Mouse (Mus musculus) bone marrow, adult 2 months (tissue): ENCODE results near the gene Myh10. TPM values are rescaled to one million over a fixed set of nuclear protein-coding genes. Genes with fewer than 3 reads are reported as not detected.

Source experiments
- H3K27ac ChIP-seq: fragments of 200-500 bp; 2 replicates; pipeline ENCODE4 v1.5.1; 2012; ENCODE audit warnings: low read depth, mild to moderate bottlenecking, control low read depth, inconsistent platforms, low read length; ENCODE audit not compliant: control insufficient read depth, poor library complexity, insufficient read depth
- H3K4me1 ChIP-seq: fragments of 200-500 bp; 2 replicates; pipeline ENCODE4 v1.6.1; 2011; ENCODE audit warnings: low read length; ENCODE audit not compliant: control insufficient read depth, insufficient read depth
- H3K4me3 ChIP-seq: fragments of 200-500 bp; replicated peaks from 2 replicates; pipeline ENCODE3; 2011; ENCODE audit warnings: mild to moderate bottlenecking, low read depth, low read length, control low read depth; ENCODE audit not compliant: control insufficient read depth
- CTCF ChIP-seq: fragments of 200-500 bp; IDR thresholded peaks from 2 replicates; pipeline ENCODE4 v1.5.1; 2011; ENCODE audit warnings: low read length, control low read depth; ENCODE audit not compliant: control insufficient read depth, insufficient read depth
- POLR2A ChIP-seq: fragments of 200-500 bp; IDR thresholded peaks from 2 replicates; pipeline ENCODE4 v1.6.1; 2011; ENCODE audit warnings: low read depth, mild to moderate bottlenecking, control low read depth, low read length, borderline replicate concordance; ENCODE audit not compliant: control insufficient read depth
- WGBS: fragments of 180-500 bp; shearing (Covaris S2); methylation state at CpG from one replicate; pipeline ENCODE4 v1.1.7; 2018; 5-methylcytosine and 5-hydroxymethylcytosine counted together
- polyA plus RNA-seq: library from polyadenylated mRNA; stranded (reverse); fragments of >200 nt; gene quantifications from 2 replicates; pipeline ENCODE4 v1.2.4, GENCODE M21; 2011; ENCODE audit warnings: low replicate concordance; ENCODE audit not compliant: missing spikeins, insufficient read depth, insufficient read length

Myh10 gene
- polyA plus RNA-seq, 1 experiment: 26.7 TPM

- under 1% methylated on average over 35 of the region's 36 CpGs for WGBS
- Histone ChIP-seq H3K4me3 (peak overlapping the region; percentile 89), H3K27ac (peak overlapping the region; percentile 99), H3K4me1 (peaks cover 4% of the 10 kb centered on the region; the same call in 1 of the 2 replicates)
- no peak for TF ChIP-seq CTCF
Observed at GRCm38 (mm10) chr11:68852486-68852901, 161.1 kb downstream of the Myh10 start.

- under 1% methylated on average over 42 of the region's 42 CpGs for WGBS
- TF ChIP-seq POLR2A (peak; percentile 99), CTCF (no peak)
- Histone ChIP-seq H3K4me1 (peaks cover 4% of the 10 kb centered on the region; the same call in 1 of the 2 replicates), H3K27ac (peak overlapping the region; percentile 99), H3K4me3 (peak overlapping the region; percentile 89)
Observed at GRCm38 (mm10) chr11:68852932-68853409, 161.6 kb downstream of the Myh10 start.

GRCm38 (mm10) chr11:68853611-68854401 is 162.4 kb downstream of the Myh10 start:
- H3K4me3 ChIP-seq: no peak overlapping the region
- H3K4me1 ChIP-seq: peaks cover 4% of the 10 kb centered on the region; the same call in 1 of the 2 replicates
- TF ChIP-seq POLR2A (no peak), CTCF (no peak)
- WGBS: 12% methylated on average over 14 of the region's 14 CpGs
- no peak overlapping the region for H3K27ac ChIP-seq

- H3K27ac ChIP-seq: no peak overlapping the region
- WGBS: 84% methylated on average over 3 of the region's 3 CpGs
- no peak overlapping the region for H3K4me3 ChIP-seq
- peaks cover 4% of the 10 kb centered on the region; the same call in 1 of the 2 replicates for H3K4me1 ChIP-seq
- TF ChIP-seq POLR2A: no peak
- TF ChIP-seq CTCF: no peak
Observed at GRCm38 (mm10) chr11:68854621-68855020, 163.3 kb downstream of the Myh10 start.

GRCm38 (mm10) chr11:68857329-68857728 is 166.0 kb downstream of the Myh10 start:
- no peak overlapping the region for H3K27ac ChIP-seq
- no peak overlapping the region for H3K4me3 ChIP-seq
- peaks cover 4% of the 10 kb centered on the region for H3K4me1 ChIP-seq
- WGBS: 90% methylated on average over 3 of the region's 3 CpGs
- TF ChIP-seq CTCF: no peak
- no peak for TF ChIP-seq POLR2A

- no peak overlapping the region for H3K27ac ChIP-seq
- no peak overlapping the region for H3K4me3 ChIP-seq
- TF ChIP-seq CTCF (no peak), POLR2A (no peak)
- peaks cover 2% of the 10 kb centered on the region for H3K4me1 ChIP-seq
- 80% methylated on average over 8 of the region's 8 CpGs for WGBS
Observed at GRCm38 (mm10) chr11:68859943-68860593, 168.7 kb downstream of the Myh10 start.

GRCm38 (mm10) chr11:68862260-68862659 is 170.9 kb downstream of the Myh10 start:
- Histone ChIP-seq H3K27ac (no peak overlapping the region), H3K4me1 (peaks cover 2% of the 10 kb centered on the region), H3K4me3 (no peak overlapping the region)
- TF ChIP-seq CTCF (no peak), POLR2A (no peak)
- WGBS: 81% methylated on average over 2 of the region's 2 CpGs

- Histone ChIP-seq H3K4me1 (peaks cover 2% of the 10 kb centered on the region), H3K27ac (peak overlapping the region; percentile 86), H3K4me3 (peak overlapping the region; percentile 32)
- TF ChIP-seq CTCF: no peak
- no peak for TF ChIP-seq POLR2A
- WGBS: 2% methylated on average over 4 of the region's 4 CpGs
Observed at GRCm38 (mm10) chr11:68863631-68864091, 172.3 kb downstream of the Myh10 start.
